Mouse (Mus musculus): Measurements from ENCODE around the gene Lrrfip1.

Gene Lrrfip1

DNA sequence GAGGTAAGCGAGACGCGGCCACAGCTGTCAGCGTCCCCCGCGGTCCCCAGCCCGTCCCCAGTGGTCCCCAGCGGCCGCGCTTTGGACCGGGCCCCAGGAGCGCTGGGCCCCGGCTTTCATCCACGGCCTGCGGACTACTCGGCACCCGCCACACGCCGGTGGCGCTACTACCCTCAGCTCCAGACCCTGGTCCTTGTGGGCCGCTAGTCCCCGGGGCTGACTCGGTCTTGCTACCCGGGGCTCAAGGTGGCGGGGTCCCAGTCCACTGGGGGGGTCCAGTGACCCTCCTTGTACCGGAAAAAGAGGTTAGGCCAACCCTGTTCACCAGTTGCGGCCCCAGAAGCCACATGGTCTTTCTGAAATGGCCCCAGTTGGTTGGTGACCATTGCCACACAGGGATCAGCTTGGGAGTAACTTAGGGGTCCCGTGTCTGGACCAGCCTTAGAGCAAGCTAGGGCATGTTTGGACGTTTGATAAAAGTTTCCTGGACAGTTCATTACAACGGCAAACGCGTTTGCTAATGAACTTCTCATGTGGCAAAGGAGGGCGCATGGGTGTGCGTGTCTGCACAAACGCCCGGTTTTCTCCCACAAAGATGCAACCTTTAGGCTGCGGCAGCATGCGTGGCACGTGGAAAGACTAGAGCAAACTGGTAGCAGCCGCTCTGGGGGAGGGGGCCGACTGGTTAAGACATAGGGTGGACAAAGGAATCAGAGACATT lies 514 bp downstream of the Lrrfip1 start:
- DNase-seq (ENCODE audit: extremely low spot score) = peak; percentile 50

DNA sequence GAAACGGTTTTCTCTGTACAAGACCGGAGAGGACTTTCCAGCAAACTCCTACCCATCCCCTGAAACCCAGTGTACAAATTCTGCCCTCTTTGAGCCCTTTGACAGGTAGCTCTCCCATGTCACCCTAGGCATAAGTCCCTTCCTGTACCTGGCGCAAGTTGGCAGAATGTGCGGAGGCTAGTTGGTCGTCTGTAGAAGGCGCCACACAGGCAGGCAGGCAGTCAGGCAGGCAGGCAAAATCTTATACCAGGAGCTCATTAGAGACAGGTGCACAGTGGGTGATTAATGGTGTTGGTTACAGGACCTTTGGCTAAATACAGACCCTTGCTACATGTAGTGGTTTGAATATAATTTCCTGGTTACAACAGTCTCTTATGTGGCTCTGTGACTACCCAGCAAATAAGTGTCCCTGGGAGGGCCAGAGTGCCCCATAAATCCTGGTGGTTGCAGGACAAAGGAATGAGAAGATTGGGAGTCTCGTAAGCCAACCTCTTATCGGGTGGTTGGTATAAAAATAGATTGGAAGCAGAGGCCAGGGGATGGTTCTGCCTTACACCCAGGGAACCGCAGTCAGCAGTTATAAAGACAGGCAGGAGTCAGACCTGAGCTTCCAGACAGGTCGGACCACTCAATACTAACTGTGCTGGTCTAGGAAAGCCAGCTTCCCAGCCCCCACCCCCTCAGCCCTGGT lies 1.5 kb downstream of the Lrrfip1 start:
- DNase-seq (ENCODE audit: extremely low spot score) = no peak

- no peak for DNase-seq (ENCODE audit: extremely low spot score)
Observed at GRCm38 (mm10) chr1:91001101-91001500, 2.6 kb downstream of the Lrrfip1 start.

DNA sequence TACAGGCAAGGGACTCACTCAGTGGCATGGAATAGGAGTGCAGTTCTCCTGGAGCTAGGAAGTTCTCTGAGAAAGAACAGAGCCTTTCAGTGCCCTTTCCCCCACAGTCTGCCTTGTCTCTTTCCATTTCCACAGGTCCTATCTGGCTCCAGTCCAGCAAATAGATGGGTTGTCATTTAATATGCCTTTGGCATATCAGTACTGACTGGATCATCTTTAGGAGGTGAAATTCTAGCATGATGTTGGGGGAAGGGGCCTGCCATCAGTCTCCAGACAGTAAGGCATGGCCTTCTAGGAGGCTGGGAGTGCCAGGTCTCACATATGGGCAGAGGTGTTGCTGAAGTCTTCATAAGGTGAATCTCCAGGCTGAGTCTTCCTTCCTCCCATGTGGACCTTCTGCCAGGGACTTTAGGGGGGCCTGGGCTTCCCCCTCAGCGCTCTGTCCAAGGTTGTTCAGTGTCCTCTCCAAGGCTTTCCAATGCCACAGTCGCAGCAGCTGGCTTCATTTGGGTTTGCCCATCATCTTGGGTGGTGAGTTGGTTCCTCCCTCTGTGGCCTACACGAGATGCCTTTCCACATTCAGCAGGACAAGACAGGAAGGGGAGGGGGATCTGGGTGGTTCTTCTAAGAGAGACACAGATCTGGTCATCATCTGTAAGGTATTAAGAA lies 3.5 kb downstream of the Lrrfip1 start:
- DNase-seq (ENCODE audit: extremely low spot score) = no peak

- DNase-seq (ENCODE audit: extremely low spot score) = no peak
Observed at GRCm38 (mm10) chr1:91002641-91003040, 4.1 kb downstream of the Lrrfip1 start.

GRCm38 (mm10) chr1:91003522-91004253 lies 5.2 kb downstream of the Lrrfip1 start:
- DNase-seq (ENCODE audit: extremely low spot score) = no peak

DNA sequence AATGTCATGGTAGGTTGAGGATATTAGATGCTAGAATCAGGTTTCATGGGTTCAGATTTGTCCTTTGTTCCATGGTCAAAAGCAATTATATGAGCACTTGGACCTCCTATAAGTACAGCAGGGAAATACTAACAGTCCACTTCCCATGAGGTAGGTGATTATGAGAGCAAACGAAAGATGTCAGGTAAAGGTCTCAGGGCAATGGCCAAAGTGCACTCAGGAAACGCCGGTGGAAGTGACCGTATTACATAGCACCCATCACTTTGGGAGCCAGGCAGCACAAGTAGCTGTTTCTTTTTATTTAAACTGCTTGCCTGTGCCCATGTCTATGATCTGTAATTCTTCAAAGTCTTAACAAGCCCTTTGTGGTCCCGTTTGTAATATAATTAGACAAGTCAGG lies 7.5 kb downstream of the Lrrfip1 start:
- DNase-seq (ENCODE audit: extremely low spot score) = no peak

DNA sequence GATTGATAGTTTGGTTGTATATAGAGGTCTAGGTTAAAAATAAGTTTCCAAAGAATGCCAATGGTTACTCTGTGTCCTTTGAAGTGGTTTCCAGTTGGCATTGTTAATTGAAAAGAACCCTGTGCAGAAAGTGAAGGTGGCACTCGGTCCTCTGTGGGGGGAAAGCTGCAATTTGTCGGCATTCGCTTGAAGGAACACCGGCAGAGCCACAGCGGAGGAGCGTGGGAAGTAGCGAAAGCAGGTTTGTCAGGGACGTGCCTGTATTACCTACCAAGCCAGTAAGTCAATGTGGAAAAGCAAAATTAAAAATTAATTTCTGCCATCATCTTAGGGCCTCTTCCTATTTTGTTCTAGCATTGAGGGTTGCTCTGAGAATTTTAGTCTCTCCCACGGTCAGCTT lies 8.2 kb downstream of the Lrrfip1 start:
- no peak for DNase-seq (ENCODE audit: extremely low spot score)

DNA sequence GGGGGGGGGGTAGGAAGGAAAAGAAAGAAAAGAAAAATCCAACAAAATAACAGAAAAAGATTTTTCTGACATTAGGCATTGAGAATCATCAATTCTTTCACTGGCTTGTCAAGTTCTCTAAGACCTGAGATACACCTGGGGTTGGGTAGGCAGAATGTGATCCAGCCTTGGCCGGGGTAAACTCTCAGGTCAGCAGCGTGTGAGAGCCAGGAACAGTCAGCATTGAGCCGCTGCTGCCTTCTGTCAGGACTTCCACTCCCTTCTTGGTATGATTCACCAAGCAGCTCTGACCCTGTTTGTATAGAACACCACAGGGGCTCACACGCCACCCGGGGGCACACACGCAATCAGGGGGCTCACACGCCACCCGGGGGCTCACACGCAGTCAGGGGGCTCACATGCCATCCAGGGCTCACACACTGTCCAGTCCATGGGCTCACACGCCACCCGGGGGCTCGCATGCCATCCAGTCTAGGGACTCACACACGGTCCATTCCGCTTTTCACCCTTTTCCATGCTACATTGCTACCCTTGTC lies 9.7 kb downstream of the Lrrfip1 start:
- DNase-seq (ENCODE audit: extremely low spot score) = no peak

GRCm38 (mm10) chr1:91008746-91009145 lies 10.2 kb downstream of the Lrrfip1 start:
- DNase-seq (ENCODE audit: extremely low spot score) = no peak

- no peak for DNase-seq (ENCODE audit: extremely low spot score)
Observed at GRCm38 (mm10) chr1:91009266-91009665, 10.7 kb downstream of the Lrrfip1 start.

DNA sequence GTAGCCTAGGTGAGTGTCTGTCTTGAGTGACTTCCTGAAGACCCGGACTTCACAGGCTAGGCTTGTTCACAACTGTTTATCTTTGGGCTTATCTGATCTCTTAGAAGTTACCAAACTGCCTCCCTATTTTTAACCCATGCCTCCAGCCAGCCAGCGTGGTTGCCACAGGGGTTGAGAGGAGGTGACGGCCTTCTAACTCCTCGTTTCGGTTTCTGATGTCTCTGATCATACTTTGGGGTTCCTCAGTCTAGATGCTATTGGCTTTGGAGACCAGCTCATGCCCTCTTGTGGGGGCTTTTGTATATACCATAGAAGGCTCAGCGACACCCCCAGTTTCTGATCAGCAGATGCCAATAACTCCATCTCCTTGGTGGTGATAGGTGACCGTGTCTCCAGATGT lies 11.7 kb downstream of the Lrrfip1 start:
- DNase-seq (ENCODE audit: extremely low spot score) = no peak

- DNase-seq (ENCODE audit: extremely low spot score) = no peak
Observed at GRCm38 (mm10) chr1:91010716-91011115, 12.2 kb downstream of the Lrrfip1 start.

- no peak for DNase-seq (ENCODE audit: extremely low spot score)
Observed at GRCm38 (mm10) chr1:91011336-91011735, 12.8 kb downstream of the Lrrfip1 start.

DNA sequence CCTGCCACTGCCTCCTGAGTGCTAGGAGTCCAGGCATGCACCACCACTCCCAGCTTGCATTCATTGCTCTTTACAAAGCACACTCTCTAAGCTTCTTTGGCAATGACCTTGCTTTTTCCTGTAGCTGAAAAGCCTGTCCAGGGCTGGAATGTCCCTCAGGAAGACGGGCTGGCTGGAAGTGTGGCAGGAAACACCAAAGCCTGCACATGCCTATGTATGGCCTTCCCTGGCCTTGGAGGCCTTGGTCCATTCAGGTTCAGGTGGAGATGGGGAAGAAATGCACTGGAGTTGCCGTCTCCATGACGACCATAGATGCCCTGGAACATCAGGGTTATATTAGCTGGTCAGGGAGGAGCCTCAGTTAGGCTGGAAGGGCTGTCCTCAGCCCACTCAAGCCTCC lies 15.3 kb downstream of the Lrrfip1 start:
- no peak for DNase-seq (ENCODE audit: extremely low spot score)

DNA sequence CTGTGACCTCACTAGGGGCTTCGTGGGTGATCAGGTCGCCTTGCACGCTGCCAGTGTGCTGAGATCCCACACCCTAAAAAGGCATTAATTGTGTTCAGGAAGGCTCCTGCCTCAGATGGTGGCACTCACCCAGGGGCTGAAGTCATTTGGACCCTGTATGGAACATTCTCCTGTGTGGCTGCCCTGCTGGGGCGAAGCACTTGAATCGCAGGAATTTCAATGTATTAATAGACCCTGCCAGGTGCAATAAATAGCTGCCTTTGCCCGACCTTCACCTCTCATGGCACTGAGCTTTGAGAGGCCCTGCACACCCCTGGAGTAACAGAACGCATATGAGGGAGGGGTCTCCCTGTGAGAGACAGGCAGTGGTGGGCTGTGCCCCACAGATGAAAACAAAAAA lies 17.0 kb downstream of the Lrrfip1 start:
- DNase-seq (ENCODE audit: extremely low spot score) = no peak

GRCm38 (mm10) chr1:91017111-91017758 lies 18.7 kb downstream of the Lrrfip1 start:
- peak; percentile 53 for DNase-seq (ENCODE audit: extremely low spot score)

DNA sequence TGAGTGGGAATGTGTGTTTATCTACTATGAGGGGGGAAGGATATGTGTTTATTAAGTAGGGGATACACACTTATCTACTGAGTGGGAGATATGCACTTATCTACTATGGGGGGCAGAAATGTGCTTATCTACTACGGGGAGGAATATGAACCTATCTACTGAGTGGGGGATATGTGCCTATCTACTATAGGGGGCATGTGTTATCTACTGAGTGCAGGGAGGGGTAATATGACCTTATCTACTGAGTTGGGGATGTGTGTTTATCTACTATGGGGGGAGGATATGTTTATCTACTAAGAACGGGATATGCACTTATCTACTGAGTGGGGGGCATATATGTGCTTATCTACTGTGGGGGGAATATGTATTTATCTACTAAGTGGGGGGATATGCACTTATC lies 20.8 kb downstream of the Lrrfip1 start:
- no peak for DNase-seq (ENCODE audit: extremely low spot score)

DNA sequence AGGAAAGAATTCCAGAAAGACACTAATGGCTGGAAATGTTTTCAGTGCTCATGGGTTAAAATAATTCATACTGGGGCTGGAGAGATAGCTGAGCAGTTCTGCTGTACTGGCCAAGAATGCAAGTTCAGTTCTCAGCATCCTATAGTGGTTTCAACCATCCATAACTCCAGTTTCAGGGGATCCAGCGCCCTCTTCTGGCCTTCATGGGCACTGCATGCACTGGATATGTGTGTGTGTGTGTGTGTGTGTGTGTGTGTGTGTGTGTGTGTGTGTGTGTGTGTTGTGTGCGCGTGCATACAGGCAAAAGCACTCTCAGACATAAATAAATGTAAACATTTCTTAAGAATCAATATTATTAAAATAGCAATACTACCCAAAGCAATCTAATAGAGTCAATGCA lies 22.8 kb downstream of the Lrrfip1 start:
- no peak for DNase-seq (ENCODE audit: extremely low spot score)

GRCm38 (mm10) chr1:91022157-91022895 lies 23.8 kb downstream of the Lrrfip1 start:
- no peak for DNase-seq (ENCODE audit: extremely low spot score)

DNA sequence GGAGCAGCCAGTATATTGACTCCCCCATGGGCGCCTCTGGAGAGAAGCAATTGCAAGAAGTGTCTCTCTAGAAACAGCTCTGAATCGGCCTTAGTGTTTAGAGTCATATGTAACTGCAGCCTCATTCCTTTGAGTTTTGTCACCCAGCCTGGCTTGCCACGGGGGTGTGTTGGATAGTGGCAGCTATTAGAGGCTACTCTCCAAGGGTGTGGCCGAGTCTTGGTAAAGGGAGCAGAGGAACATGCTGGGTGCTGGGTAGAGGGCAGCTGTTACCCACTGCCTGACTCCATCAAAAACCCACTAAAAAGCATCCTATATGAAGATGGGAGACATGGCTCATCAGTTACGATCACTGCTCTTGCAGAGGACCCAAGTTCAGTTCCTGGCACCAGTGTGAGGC lies 24.7 kb downstream of the Lrrfip1 start:
- no peak for DNase-seq (ENCODE audit: extremely low spot score)
